Mouse (Mus musculus) olfactory bulb, adult 2 months (tissue): ENCODE data around the gene Wfs1. TPM values are rescaled to one million over a fixed set of nuclear protein-coding genes. Genes with fewer than 3 reads are reported as not detected.

ENCODE experiments used
- H3K27ac ChIP-seq: fragments of 200-500 bp; 2 replicates; pipeline ENCODE4 v1.5.1; 2012; ENCODE audit warnings: low read depth, low read length; ENCODE audit not compliant: insufficient read depth
- H3K4me1 ChIP-seq: fragments of 200-500 bp; 2 replicates; pipeline ENCODE4 v1.6.1; 2012; ENCODE audit warnings: low read length; ENCODE audit not compliant: control insufficient read depth, insufficient read depth
- H3K4me3 ChIP-seq: fragments of 200-500 bp; 2 replicates; pipeline ENCODE4 v1.5.1; 2012; ENCODE audit warnings: mild to moderate bottlenecking, low read depth, low read length, moderate library complexity; ENCODE audit not compliant: insufficient read depth
- CTCF ChIP-seq: fragments of 200-500 bp; IDR thresholded peaks from 2 replicates; pipeline ENCODE4 v1.5.1; 2012; ENCODE audit warnings: low read depth, mild to moderate bottlenecking, low read length, moderate library complexity; ENCODE audit not compliant: insufficient read depth
- POLR2A ChIP-seq: fragments of 200-500 bp; IDR thresholded peaks from 2 replicates; pipeline ENCODE4 v1.6.1; 2012; ENCODE audit warnings: mild to moderate bottlenecking, low read depth, low read length, moderate library complexity; ENCODE audit not compliant: insufficient read depth
- WGBS: fragments of 180-500 bp; shearing (Covaris S2); methylation state at CpG from one replicate; pipeline ENCODE4 v1.1.7; 2018; 5-methylcytosine and 5-hydroxymethylcytosine counted together
- polyA plus RNA-seq: library from polyadenylated mRNA; stranded (reverse); fragments of >200 nt; gene quantifications from 2 replicates; pipeline ENCODE4 v1.2.4, GENCODE M21; 2012; ENCODE audit warnings: low replicate concordance; ENCODE audit not compliant: missing spikeins, insufficient read depth, insufficient read length

Gene Wfs1
- polyA plus RNA-seq, 1 experiment, result not detected

GRCm38 (mm10) chr5:36975336-36975735, 13.7 kb downstream of the Wfs1 start:
- Histone ChIP-seq H3K4me1 (peaks cover 8% of the 10 kb centered on the region; the same call in 1 of the 2 replicates), H3K27ac (no peak overlapping the region), H3K4me3 (no peak overlapping the region)
- TF ChIP-seq POLR2A, result no peak
- TF ChIP-seq CTCF, result no peak
- WGBS, result 87% methylated on average over 13 of the region's 13 CpGs

GRCm38 (mm10) chr5:36971587-36971986, 17.4 kb downstream of the Wfs1 start:
- Histone ChIP-seq H3K27ac (no peak overlapping the region), H3K4me3 (no peak overlapping the region), H3K4me1 (no peaks in the 10 kb centered on the region)
- 83% methylated on average over 8 of the region's 8 CpGs for WGBS
- no peak for TF ChIP-seq POLR2A

GRCm38 (mm10) chr5:36960501-36960900, 28.5 kb downstream of the Wfs1 start:
- no peak for TF ChIP-seq CTCF
- TF ChIP-seq POLR2A, result no peak
- no peak overlapping the region for H3K4me3 ChIP-seq
- WGBS, result 12% methylated on average over 5 of the region's 5 CpGs
- no peak overlapping the region for H3K27ac ChIP-seq
- H3K4me1 ChIP-seq, result peaks cover 10% of the 10 kb centered on the region

DNA sequence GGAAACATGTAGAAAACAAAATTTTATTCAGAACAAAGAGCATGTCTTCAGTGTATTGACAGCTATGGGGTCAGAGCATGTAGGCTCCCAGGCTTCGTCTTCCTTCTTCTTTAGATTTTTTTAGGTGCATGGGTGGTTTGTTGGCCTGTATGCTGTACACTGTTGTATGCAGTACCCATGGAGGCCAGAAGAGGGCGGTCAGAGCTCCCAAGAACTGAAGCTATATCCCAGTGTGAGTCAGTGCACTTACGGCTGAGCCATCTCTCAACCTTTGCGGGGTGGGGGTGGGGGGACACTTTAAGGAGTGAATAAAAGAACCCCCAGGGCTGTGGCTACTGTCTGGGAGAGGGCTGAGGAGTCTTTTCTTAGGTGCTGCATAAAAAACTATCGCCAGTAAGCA, 30.2 kb downstream of the Wfs1 start:
- H3K4me3 ChIP-seq, result no peak overlapping the region
- peaks cover 10% of the 10 kb centered on the region for H3K4me1 ChIP-seq
- no peak for TF ChIP-seq POLR2A
- TF ChIP-seq CTCF, result peak; percentile 48; the same call in 1 of the 2 replicates
- WGBS, result 24% methylated on average over 5 of the region's 5 CpGs
- no peak overlapping the region for H3K27ac ChIP-seq

GRCm38 (mm10) chr5:36955366-36955765, 33.6 kb downstream of the Wfs1 start:
- no peaks in the 10 kb centered on the region for H3K4me1 ChIP-seq
- no peak overlapping the region for H3K27ac ChIP-seq
- no peak overlapping the region for H3K4me3 ChIP-seq
- no peak for TF ChIP-seq POLR2A
- peak; percentile 54; the same call in 1 of the 2 replicates for TF ChIP-seq CTCF
- WGBS, result 33% methylated on average over 4 of the region's 4 CpGs

- TF ChIP-seq CTCF (no peak), POLR2A (no peak)
- H3K27ac ChIP-seq, result no peak overlapping the region
- WGBS, result 90% methylated on average over 15 of the region's 15 CpGs
These were observed 36.7 kb downstream of the Wfs1 start for GRCm38 (mm10) chr5:36952311-36952710.

GRCm38 (mm10) chr5:36950871-36951270, 38.1 kb downstream of the Wfs1 start:
- WGBS, result 57% methylated on average over 2 of the region's 2 CpGs
- H3K4me1 ChIP-seq, result peaks cover 11% of the 10 kb centered on the region
- TF ChIP-seq CTCF (no peak), POLR2A (no peak)
- H3K27ac ChIP-seq, result no peak overlapping the region
- H3K4me3 ChIP-seq, result no peak overlapping the region

More at GRCm38 (mm10) chr5:36952311-36952710, 36.7 kb downstream of the Wfs1 start:
- Histone ChIP-seq H3K4me3 (no peak overlapping the region), H3K4me1 (0 out of 2 replicates have a peak, but pooled peaks cover 8% of the 10 kb centered on the region)

DNA sequence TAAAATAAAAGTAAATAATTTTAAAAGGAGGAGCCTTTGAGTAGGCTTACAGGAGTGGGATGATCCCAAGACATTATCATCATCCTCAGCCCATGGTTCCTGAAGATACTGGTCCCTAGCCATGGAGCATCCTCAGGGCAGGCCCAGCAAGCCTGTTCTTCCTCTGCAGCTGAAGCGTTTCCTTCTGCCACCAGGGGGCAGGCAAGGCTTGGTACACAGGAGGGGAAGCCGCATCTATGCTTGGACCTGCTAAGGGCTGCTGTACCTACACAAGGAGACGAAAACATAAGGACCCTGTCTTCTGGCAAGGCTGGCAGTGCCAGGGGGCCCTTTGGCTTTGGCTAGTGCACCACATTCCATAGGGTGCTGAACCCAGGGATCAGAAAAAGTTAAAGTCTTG, 40.2 kb downstream of the Wfs1 start:
- Histone ChIP-seq H3K27ac (no peak overlapping the region), H3K4me1 (peaks cover 24% of the 10 kb centered on the region), H3K4me3 (no peak overlapping the region)
- TF ChIP-seq POLR2A (no peak), CTCF (peak; percentile 79)
- WGBS, result 7% methylated on average over 3 of the region's 3 CpGs

DNA sequence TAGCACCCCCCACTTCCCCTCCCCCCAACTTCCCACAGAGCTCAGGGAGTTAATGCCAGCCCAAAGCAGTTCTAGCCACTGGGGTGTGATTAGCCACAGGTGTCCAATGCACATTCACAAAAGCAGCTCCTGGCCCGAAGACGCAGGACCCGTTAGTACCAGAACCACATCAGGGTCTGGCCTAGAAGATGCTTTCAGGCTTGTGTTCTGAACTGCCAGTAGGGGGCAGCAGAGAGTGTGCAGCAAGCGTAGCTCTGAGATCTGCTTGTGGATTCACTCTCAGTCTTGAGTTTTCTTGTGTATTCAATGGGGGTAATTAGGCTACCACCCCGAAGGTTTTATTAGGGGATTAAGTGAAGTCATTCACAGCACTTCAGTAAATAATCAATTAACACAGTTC, 42.6 kb downstream of the Wfs1 start:
- WGBS, result 1% methylated on average over 5 of the region's 5 CpGs
- TF ChIP-seq POLR2A (no peak), CTCF (peak; percentile 65; the same call in 1 of the 2 replicates)
- H3K4me3 ChIP-seq, result no peak overlapping the region
- peaks cover 24% of the 10 kb centered on the region for H3K4me1 ChIP-seq
- H3K27ac ChIP-seq, result no peak overlapping the region

GRCm38 (mm10) chr5:36945713-36946112, 43.3 kb downstream of the Wfs1 start:
- 89% methylated on average over 2 of the region's 2 CpGs for WGBS
- peaks cover 24% of the 10 kb centered on the region for H3K4me1 ChIP-seq
- no peak for TF ChIP-seq POLR2A
- no peak for TF ChIP-seq CTCF
- H3K4me3 ChIP-seq, result no peak overlapping the region
- H3K27ac ChIP-seq, result peak overlapping the region; percentile 78; the same call in 1 of the 2 replicates
